Mouse (Mus musculus): ENCODE data around the gene Shox2.

Gene Shox2

GRCm38 (mm10) chr3:66981706-66982105 is at the start of gene Shox2:
Gene Shox2, minus strand, starts transcription at chr3:66981771.
- H3K36me3 ChIP-seq (ENCODE audit: control insufficient read depth, insufficient read depth, low read length, poor library complexity, severe bottlenecking) = no peaks in the 10 kb centered on the region
- DNase-seq (ENCODE audit: low read depth, low spot score) = peak; percentile 38

DNA sequence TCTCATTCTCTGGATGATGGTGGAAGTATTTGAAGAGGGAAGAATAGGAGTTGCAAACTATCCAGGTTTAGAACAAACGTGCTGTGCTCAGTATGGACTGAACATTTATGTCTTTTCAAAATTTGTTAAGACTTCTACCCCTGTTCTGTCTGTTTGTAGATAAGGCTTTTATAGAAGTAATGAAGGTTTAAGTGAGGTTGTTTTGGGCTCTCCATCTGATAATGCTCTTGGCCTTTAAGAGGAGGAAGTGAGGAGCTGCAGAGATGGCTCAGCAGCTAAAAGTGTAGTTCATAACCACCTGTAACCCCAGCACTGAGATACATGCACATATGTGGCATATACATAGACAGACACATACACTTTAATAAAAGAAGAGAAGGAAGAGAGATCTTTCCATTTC is 15.2 kb upstream of the Shox2 start:
- no peak for DNase-seq (ENCODE audit: low read depth, low spot score)
- H3K27me3 ChIP-seq (ENCODE audit: control insufficient read depth, insufficient read depth, low read length, poor library complexity, severe bottlenecking) = no peaks in the 10 kb centered on the region
- H3K36me3 ChIP-seq (ENCODE audit: control insufficient read depth, insufficient read depth, low read length, poor library complexity, severe bottlenecking) = 0 out of 2 replicates have a peak, but pooled peaks cover 4% of the 10 kb centered on the region

More at GRCm38 (mm10) chr3:66981706-66982105, at the start of gene Shox2:
- H3K27me3 ChIP-seq (ENCODE audit: control insufficient read depth, insufficient read depth, low read length, poor library complexity, severe bottlenecking) = peaks cover 7% of the 10 kb centered on the region; the same call in 1 of the 2 replicates

DNA sequence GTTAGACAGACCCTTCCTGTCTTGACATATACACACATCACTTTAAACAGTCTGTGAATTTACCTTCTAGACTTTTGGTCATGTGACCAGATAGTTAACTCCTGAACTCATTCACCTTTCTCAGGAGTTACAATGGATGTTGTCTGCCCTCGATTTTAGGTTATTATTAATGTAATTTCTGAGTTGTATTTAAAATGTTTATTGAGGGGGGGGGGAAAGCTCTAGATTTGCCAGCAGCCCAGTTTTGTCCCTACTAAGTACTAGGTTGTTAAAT is 4.7 kb upstream of the Shox2 start:
- DNase-seq (ENCODE audit: low read depth, low spot score) = no peak
- H3K36me3 ChIP-seq (ENCODE audit: control insufficient read depth, insufficient read depth, low read length, poor library complexity, severe bottlenecking) = no peaks in the 10 kb centered on the region
- H3K27me3 ChIP-seq (ENCODE audit: control insufficient read depth, insufficient read depth, low read length, poor library complexity, severe bottlenecking) = no peaks in the 10 kb centered on the region

- peak; percentile 78 for DNase-seq (ENCODE audit: low read depth, low spot score)
- Histone ChIP-seq H3K27me3 (ENCODE audit: control insufficient read depth, insufficient read depth, low read length, poor library complexity, severe bottlenecking) (no peaks in the 10 kb centered on the region), H3K36me3 (ENCODE audit: control insufficient read depth, insufficient read depth, low read length, poor library complexity, severe bottlenecking) (no peaks in the 10 kb centered on the region)
Measured at GRCm38 (mm10) chr3:66985539-66986286, 4.1 kb upstream of the Shox2 start.

DNA sequence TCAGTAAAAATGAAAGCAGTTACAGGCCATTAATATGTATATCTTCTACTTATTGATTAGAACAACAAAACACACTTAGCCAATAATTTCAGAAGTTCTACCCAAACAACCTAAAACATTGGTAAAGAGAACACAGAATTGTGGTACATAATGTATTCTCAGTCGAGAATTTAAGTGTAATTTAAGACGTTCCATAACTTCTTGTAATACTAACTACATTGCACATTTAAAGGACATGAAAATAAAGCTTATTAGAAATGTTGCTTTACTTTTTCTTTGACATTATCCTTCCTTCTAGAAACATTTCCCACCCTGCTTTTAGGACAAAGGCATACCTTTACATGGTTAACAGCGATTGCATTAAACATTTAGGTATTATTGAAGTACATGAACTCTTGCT is 1.9 kb upstream of the Shox2 start:
- H3K27me3 ChIP-seq (ENCODE audit: control insufficient read depth, insufficient read depth, low read length, poor library complexity, severe bottlenecking) = no peaks in the 10 kb centered on the region
- no peak for DNase-seq (ENCODE audit: low read depth, low spot score)
- H3K36me3 ChIP-seq (ENCODE audit: control insufficient read depth, insufficient read depth, low read length, poor library complexity, severe bottlenecking) = no peaks in the 10 kb centered on the region

DNA sequence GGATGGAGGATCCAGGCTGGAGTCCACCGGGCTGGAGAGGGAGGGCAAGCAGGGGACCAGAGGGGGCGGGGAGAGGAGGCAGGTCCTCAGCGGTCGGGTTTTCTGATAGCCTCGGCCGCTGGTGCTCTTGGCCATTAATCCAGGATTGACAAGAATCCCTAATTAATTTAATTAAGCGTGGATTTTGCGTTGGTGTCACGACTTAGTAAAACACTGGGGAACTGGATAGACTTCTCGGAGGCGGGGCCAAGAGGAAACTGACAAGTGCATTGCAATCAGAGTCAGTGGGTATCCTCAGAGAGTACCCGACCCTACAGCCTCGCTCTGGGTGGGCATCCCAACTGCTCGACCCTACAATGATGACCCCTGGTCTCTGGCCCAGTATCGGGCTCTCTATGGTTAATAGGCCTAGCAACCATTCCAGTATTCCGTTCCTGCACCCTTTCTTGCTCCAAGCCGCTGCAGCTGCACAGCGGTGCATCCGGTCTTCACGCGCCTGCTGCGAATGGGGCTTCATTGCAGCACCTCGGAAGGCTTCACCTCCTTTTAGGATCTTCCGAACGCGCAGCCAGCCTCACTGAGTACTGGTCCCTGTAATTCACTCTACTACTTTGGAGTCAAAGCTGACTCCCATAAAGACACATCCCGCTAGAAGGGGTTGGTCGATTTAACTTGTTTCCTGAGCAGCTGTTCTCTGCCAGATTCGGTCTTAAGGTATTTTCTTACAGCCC is 775 bp upstream of the Shox2 start:
- DNase-seq (ENCODE audit: low read depth, low spot score) = peak; percentile 65

DNA sequence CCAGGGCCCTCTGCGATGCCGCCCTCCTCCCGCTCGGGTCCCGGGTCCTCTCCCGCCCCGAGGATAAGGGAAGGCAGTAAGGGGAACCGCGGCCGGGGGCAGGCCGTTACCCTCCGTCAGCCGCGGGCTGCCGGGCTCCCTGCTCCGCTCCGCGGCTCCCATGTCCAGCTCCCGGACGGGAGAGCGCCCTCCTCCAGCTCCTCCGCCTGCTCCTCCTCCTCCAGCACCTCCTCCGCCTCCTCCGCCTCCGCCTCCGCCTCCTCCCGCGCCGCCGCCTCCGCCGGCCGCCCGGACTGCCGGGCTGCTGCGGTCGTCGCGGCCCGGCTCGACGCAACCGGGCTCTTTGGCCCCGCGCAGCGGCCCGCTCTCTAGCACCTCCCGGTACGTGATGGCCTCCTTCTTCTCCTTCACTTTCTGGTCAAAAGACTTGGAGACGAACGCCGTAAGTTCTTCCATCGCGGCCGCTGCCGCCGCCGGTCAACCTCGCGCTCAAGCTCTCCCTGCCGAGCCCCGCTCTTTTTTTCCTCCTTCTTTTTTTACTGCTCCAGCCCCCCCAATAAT is 390 bp downstream of the Shox2 start, which contains the start of gene Rsrc1:
Rsrc1 (plus strand) TSS at position 290 of the 561 bp plus-strand sequence.
- no peaks in the 10 kb centered on the region for H3K36me3 ChIP-seq (ENCODE audit: control insufficient read depth, insufficient read depth, low read length, poor library complexity, severe bottlenecking)
- H3K27me3 ChIP-seq (ENCODE audit: control insufficient read depth, insufficient read depth, low read length, poor library complexity, severe bottlenecking) = peaks cover 7% of the 10 kb centered on the region; the same call in 1 of the 2 replicates
- DNase-seq (ENCODE audit: low read depth, low spot score) = peak; percentile 43

More for the DNA sequence above, 775 bp upstream of the Shox2 start:
- Histone ChIP-seq H3K27me3 (ENCODE audit: control insufficient read depth, insufficient read depth, low read length, poor library complexity, severe bottlenecking) (peaks cover 5% of the 10 kb centered on the region; the same call in 1 of the 2 replicates), H3K36me3 (ENCODE audit: control insufficient read depth, insufficient read depth, low read length, poor library complexity, severe bottlenecking) (no peaks in the 10 kb centered on the region)

DNA sequence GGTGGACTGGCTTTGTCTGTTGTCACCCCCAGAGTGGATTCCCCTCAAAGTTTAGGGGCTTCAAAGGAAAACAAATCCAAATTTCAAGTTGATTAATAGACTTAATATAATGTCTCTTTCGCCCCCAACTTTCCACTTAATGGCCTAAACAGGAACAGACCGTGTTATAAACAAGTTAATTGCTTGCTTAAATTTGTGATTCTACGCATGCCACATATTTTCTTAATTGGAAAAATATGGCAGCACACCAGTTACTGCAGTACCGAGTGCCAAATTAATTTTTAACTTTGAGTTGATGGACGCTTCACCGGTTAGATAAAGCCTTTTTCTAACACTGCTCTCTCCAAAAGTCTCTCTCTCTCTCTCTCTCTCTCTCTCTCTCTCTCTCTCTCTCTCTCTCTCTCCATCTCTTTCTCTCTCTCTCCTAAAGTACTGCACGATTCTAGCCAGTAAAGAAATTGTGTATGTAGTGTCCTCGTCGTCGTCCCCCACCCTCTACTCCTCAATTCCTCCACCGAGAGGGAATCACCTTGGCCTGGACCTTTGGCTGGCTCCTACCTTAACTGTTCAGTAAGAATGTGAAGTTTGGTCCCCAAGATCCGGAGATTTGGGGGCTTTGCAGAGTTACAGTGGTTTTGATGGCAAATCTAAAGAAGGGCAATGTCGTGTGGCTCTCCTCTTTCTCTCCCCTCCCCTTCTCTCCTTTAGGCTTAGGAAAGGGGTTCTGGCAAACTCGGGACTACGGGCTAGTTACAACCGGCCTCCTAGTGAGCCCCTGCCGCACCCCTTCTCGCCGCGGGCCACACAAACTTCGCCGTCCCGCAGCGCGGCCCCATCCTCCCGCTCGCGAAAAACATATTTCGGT is 1.2 kb downstream of the Shox2 start:
- Histone ChIP-seq H3K27me3 (ENCODE audit: control insufficient read depth, insufficient read depth, low read length, poor library complexity, severe bottlenecking) (peaks cover 7% of the 10 kb centered on the region; the same call in 1 of the 2 replicates), H3K36me3 (ENCODE audit: control insufficient read depth, insufficient read depth, low read length, poor library complexity, severe bottlenecking) (no peaks in the 10 kb centered on the region)
- peak; percentile 32 for DNase-seq (ENCODE audit: low read depth, low spot score)

DNA sequence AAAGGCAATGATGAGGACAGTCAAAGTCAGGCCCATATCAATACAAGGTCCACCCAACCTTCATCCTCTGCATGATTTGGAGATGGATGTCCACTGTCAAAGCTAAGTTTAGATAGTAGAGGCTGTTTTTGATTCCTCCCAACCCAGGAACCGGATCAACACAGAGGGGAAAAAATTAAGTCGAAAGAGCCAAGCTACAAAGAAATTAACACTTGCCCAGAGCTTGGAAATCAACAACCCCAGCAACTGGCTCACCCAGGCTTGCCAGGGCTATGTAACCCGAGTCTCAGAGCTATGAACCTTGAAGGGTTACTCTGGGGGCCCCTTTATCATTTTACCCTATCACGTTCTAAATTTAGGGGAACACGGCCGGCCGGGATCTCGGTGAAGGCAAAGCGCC is 2.1 kb downstream of the Shox2 start:
- H3K27me3 ChIP-seq (ENCODE audit: control insufficient read depth, insufficient read depth, low read length, poor library complexity, severe bottlenecking) = peaks cover 7% of the 10 kb centered on the region; the same call in 1 of the 2 replicates
- DNase-seq (ENCODE audit: low read depth, low spot score) = peak; percentile 23
- H3K36me3 ChIP-seq (ENCODE audit: control insufficient read depth, insufficient read depth, low read length, poor library complexity, severe bottlenecking) = no peaks in the 10 kb centered on the region

- peak; percentile 28 for DNase-seq (ENCODE audit: low read depth, low spot score)
- peaks cover 7% of the 10 kb centered on the region; the same call in 1 of the 2 replicates for H3K27me3 ChIP-seq (ENCODE audit: control insufficient read depth, insufficient read depth, low read length, poor library complexity, severe bottlenecking)
- no peaks in the 10 kb centered on the region for H3K36me3 ChIP-seq (ENCODE audit: control insufficient read depth, insufficient read depth, low read length, poor library complexity, severe bottlenecking)
Measured at GRCm38 (mm10) chr3:66978457-66979381, 2.9 kb downstream of the Shox2 start.

DNA sequence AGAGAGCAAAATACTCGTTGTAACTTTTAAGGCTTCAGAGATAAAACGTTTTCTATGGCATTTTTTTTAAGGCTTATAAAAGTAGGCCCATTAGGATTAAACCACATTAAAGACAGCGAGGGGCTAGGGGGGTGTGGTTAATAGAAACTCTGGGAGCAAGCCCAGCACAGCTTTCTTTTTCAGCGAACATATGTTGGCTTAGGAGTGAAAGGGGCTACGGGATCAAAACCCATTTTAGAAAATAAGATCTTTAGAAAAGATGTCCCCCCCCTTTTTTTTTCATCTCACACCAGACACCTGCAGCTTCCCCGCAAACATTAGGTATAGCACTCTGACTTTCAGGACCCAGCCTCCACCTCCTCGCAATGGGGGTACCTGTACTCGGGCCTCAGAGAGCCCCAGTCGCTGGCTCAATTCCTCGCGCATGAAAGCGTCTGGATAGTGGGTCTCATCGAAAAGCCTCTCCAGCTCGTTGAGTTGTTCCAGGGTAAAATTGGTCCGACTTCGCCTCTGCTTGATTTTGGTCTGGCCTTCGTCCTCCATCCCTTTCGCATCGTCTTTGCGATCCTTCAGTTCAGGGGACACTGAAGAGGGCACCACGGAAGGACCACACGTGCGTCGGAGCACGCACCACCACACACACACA is 3.6 kb downstream of the Shox2 start:
- Histone ChIP-seq H3K27me3 (ENCODE audit: control insufficient read depth, insufficient read depth, low read length, poor library complexity, severe bottlenecking) (peaks cover 7% of the 10 kb centered on the region; the same call in 1 of the 2 replicates), H3K36me3 (ENCODE audit: control insufficient read depth, insufficient read depth, low read length, poor library complexity, severe bottlenecking) (no peaks in the 10 kb centered on the region)
- peak; percentile 29 for DNase-seq (ENCODE audit: low read depth, low spot score)

DNA sequence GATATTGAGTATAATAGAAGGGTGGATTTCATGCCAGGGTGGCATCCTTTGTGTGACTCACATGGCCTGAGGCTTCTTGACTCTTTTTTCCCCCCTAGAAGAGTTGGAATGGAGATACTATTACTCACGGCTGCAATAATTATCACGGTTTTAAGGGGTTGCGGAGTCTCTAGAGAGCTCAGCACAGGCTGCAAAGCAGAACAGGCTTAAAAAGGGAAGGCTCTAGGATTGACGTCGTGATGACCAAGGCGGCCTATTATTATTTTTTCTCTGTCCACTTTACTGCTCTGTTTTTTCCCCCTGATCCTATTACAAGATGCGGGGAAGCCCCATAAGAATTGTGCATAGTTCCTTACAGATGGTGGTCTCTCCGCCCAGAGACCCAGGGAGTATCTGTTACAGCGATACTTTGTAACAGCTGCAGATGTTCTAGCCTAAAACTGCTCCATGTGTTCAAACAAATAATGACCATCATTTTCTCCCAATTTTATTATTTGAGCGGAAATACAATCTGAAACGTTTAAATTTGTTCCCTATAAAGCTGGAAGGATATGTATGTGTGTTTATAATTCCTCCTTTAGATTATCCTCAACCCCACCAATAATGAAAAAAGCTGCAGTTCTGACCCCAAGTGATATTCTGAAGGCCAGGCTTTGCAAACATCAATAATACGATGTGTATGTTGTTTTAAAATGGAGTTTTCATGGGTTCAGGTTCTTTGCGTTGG is 4.5 kb downstream of the Shox2 start:
- no peak for DNase-seq (ENCODE audit: low read depth, low spot score)
- Histone ChIP-seq H3K36me3 (ENCODE audit: control insufficient read depth, insufficient read depth, low read length, poor library complexity, severe bottlenecking) (no peaks in the 10 kb centered on the region), H3K27me3 (ENCODE audit: control insufficient read depth, insufficient read depth, low read length, poor library complexity, severe bottlenecking) (peaks cover 7% of the 10 kb centered on the region; the same call in 1 of the 2 replicates)

- Histone ChIP-seq H3K36me3 (ENCODE audit: control insufficient read depth, insufficient read depth, low read length, poor library complexity, severe bottlenecking) (no peaks in the 10 kb centered on the region), H3K27me3 (ENCODE audit: control insufficient read depth, insufficient read depth, low read length, poor library complexity, severe bottlenecking) (peaks cover 7% of the 10 kb centered on the region; the same call in 1 of the 2 replicates)
- DNase-seq (ENCODE audit: low read depth, low spot score) = no peak
Measured at GRCm38 (mm10) chr3:66974501-66974900, 7.1 kb downstream of the Shox2 start.

All from splenic B cell, adult 2 months (primary cell).